Mouse (Mus musculus): ENCODE measurements around the gene Raf1.

DNA sequence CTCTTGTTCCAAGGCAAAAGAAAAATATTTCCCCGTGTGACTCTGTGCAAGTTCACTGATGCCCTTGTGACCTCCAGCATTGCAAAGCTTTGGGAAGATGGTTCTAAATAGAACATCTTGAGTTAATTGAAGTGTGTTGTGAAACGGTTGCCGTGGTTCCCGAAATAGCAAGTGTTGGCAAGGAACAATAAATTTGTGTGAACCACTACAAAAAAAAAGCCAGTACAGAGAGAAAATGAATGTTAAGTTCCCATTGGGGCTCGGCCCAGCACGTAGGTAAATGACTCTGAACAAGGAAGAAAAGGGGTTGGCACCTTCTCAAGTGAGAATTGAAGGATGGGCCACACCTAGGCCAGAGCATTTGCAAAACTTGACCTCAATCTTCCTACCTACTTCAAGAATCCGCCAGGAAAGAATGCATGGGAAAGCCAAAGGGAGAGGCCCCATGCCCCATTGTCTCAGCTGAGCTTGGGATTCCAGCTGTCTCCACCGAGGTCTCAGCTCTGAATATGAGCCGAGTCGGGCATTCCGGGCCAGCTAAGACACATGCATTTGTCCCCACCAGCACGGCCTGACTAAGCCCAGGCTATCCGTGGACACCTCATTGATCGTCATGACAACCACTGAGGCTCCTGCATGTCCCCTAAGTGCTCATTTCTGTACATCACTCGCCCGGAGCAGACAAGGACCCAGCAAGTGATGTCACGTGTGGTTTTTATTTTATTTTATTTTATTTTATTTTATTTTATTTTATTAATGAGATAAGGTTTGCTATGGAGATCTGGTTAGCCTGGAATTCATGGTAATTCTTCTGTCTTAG lies 21.5 kb upstream of the Raf1 start:
- TF ChIP-seq CTCF (IDR thresholded peaks at IDR 0.05; ENCODE audit: control insufficient read depth, insufficient read depth, insufficient replicate concordance, low read depth, low read length) (no peak), POLR2A (IDR thresholded peaks at IDR 0.05; ENCODE audit: control insufficient read depth, low read depth, low read length) (no peak)
